Mouse (Mus musculus) G1E (cell line): Measurements from ENCODE around the gene Clec4f. TPM values are rescaled to one million over a fixed set of nuclear protein-coding genes. Genes with fewer than 3 reads are reported as not detected.

ENCODE experiments used
- ATAC-seq: 2 replicates; pipeline ENCODE4 v1.8.0; 2016; ENCODE audit warnings: mild to moderate bottlenecking; ENCODE audit not compliant: insufficient number of reproducible peaks, poor library complexity, low FRiP score, severe bottlenecking; ENCODE audit errors: extremely low read depth
- DNase-seq: peaks from one replicate; pipeline ENCODE4 v3.0.0; 2012; ENCODE audit warnings: low spot score
- H3K27me3 ChIP-seq: 2 replicates; pipeline ENCODE4 v1.6.1; 2012; ENCODE audit warnings: mild to moderate bottlenecking, low read length, inconsistent platforms; ENCODE audit not compliant: insufficient read depth
- H3K36me3 ChIP-seq: replicated peaks from 2 replicates; pipeline ENCODE3; 2012; ENCODE audit warnings: mild to moderate bottlenecking, inconsistent platforms
- H3K4me1 ChIP-seq: 2 replicates; pipeline ENCODE4 v1.6.1; 2012; ENCODE audit warnings: low read depth, low read length, inconsistent platforms, mixed read lengths; ENCODE audit not compliant: insufficient read depth
- H3K4me3 ChIP-seq: 2 replicates; pipeline ENCODE4 v1.5.1; 2012; ENCODE audit warnings: low read depth, mild to moderate bottlenecking, inconsistent platforms, low read length, moderate library complexity, mixed read lengths
- H3K9me3 ChIP-seq: replicated peaks from 2 replicates; pipeline ENCODE4 v1.6.1; 2012; ENCODE audit warnings: inconsistent platforms
- CTCF ChIP-seq: IDR thresholded peaks from 2 replicates; pipeline ENCODE4 v1.5.1; 2012; ENCODE audit warnings: low read depth, low read length, inconsistent platforms, mixed read lengths
- GATA1 ChIP-seq: IDR thresholded peaks from 2 replicates; pipeline ENCODE4 v1.6.1; 2012; ENCODE audit warnings: borderline replicate concordance, low read length, inconsistent platforms, mixed read lengths
- GATA2 ChIP-seq: IDR thresholded peaks from 2 replicates; pipeline ENCODE4 v1.6.1; 2012; ENCODE audit warnings: low read depth, low read length, inconsistent platforms, borderline replicate concordance
- POLR2AphosphoS5 ChIP-seq: IDR thresholded peaks from 2 replicates; pipeline ENCODE4 v1.6.1; 2012; ENCODE audit warnings: low read depth, low read length, inconsistent platforms; ENCODE audit not compliant: insufficient replicate concordance
- TAL1 ChIP-seq: conservative IDR thresholded peaks from 2 replicates; pipeline ENCODE4 v1.6.1; 2012; ENCODE audit warnings: low read depth, low read length, inconsistent platforms, mixed read lengths
- polyA plus RNA-seq: library from polyadenylated mRNA; stranded (reverse); fragments of >175 nt; gene quantifications from 2 replicates; pipeline ENCODE4 v1.2.3, GENCODE M21; 2012
- total RNA-seq, 2 experiments: library from RNA; stranded (forward) in 1 of 2; stranded (reverse) in 1 of 2; fragments of 200-1000 nt in 1 of 2; fragments of >200 nt in 1 of 2; fragmentation: Nextera tagmentation in 1 of 2; gene quantifications; 2 replicates each; pipeline ENCODE4 v1.2.3; 2014 to 2017

The Clec4f gene
- total and polyA plus RNA-seq, 3 experiments = 0.05 TPM; not detected in 2

DNA sequence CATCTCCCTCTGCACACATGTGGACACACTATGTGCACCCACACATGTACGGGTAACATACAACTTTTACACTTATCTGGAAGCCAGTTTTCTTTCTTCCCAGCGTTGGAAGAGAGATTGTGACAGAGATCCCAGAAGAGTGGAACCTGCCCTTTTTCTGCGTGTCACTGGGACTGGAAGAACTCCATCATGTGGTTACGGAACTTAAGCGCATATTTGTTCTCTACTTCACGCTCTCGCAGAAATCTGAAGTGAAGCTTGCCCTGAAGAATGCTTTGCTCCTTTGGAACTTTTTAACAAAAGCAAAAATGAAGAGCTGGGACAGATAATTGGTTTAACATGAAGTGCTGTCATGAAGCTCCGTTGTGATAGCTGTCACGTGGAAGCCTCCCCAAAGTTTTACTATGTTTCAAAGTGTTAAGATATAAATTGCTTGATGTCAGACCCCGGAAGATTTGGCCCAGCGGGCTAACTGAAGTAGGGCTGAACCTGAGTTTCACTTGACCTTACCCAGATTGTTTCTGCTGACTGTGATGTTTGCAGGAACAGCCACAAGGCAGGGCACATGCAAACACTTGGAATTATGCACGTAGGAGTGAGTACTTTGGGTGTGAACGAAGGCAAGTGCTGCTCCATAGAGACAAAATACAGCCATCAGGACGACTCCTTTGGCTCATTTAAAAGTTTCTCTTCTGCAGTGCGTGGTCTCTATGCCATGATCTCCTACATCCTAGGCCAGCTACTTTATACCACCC is 38.2 kb downstream of the Clec4f start:
- Histone ChIP-seq H3K9me3 (no peaks in the 10 kb centered on the region), H3K36me3 (no peaks in the 10 kb centered on the region), H3K4me3 (no peak overlapping the region), H3K27me3 (peaks cover 29% of the 10 kb centered on the region), H3K4me1 (no peaks in the 10 kb centered on the region)
- TF ChIP-seq GATA1 (no peak), TAL1 (no peak), GATA2 (no peak), POLR2AphosphoS5 (no peak), CTCF (no peak)
- no peak for DNase-seq
- ATAC-seq = no peak

DNA sequence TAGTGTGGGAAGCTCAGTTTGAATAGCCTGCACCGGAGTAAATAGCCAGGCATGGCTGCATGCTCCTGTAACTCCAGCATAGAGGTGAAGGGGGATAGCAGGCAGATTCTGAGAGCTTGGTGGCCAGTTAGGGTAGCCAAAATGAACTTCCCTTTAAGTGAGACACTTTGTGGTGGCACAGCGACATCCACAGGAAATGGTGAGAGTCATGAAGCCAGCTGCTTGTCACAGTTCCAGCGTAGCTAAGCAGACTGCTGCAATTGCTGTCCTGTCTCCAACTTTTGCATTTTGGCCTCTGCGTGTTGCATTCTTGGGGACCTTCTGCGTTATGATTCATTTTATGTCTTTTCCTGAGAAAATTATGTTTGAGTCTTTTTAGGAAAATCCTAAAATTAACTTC is 39.5 kb downstream of the Clec4f start:
- H3K9me3 ChIP-seq = no peaks in the 10 kb centered on the region
- H3K36me3 ChIP-seq = no peaks in the 10 kb centered on the region
- H3K4me1 ChIP-seq = no peaks in the 10 kb centered on the region
- peaks cover 25% of the 10 kb centered on the region for H3K27me3 ChIP-seq
- TF ChIP-seq POLR2AphosphoS5 (no peak), CTCF (no peak), TAL1 (no peak)
- H3K4me3 ChIP-seq = no peak overlapping the region
- no peak for ATAC-seq
- DNase-seq = no peak

DNA sequence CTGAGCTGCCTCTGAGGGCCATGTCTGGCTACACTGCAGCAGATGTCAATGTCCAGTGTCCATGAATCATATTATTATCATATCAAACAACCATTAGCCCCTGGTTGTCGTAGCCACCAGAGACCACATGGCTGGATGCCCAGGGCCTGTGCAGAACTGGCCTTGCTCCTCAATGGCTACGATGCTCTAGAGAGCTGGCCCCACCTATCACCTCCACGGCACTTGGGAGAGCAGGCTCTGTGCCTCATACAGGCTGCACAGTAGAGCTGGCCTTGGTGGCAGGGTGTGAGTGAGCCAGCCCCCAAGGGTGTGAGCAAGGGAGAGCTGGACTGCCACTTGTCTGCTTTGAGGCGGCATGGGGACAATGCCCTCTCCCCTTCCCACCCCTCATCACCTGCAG is 41.5 kb downstream of the Clec4f start:
- Histone ChIP-seq H3K27me3 (peaks cover 29% of the 10 kb centered on the region), H3K36me3 (no peaks in the 10 kb centered on the region), H3K4me3 (no peak overlapping the region), H3K4me1 (no peaks in the 10 kb centered on the region), H3K9me3 (no peaks in the 10 kb centered on the region)
- TF ChIP-seq CTCF = no peak
- TF ChIP-seq TAL1 = no peak
- TF ChIP-seq POLR2AphosphoS5 = no peak
- TF ChIP-seq GATA2 = no peak
- TF ChIP-seq GATA1 = no peak
- ATAC-seq (no peak), DNase-seq (no peak)

DNA sequence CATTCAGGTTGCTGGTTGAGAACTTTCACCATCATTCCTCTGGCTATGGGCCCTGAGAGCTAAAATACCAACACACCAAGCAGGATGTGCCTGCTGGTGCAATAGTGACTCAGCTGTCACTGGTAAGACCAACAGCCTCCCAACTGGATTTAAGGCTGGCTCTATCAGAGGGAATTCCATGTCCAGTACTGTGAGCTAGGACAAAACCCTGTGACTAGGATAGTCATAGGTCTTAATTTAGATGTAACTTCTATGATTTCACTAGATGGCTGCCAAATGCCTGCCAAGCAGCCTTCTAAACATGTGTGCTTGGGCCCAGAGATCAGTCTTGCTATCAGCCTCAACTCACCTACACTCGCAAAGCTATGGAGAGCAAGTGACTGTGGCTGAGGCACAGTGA is 43.0 kb downstream of the Clec4f start:
- ATAC-seq (no peak), DNase-seq (no peak)
- Histone ChIP-seq H3K9me3 (no peaks in the 10 kb centered on the region), H3K27me3 (peaks cover 19% of the 10 kb centered on the region), H3K4me1 (no peaks in the 10 kb centered on the region), H3K4me3 (no peak overlapping the region), H3K36me3 (no peaks in the 10 kb centered on the region)
- TF ChIP-seq GATA2 (no peak), POLR2AphosphoS5 (no peak), CTCF (no peak), GATA1 (no peak), TAL1 (no peak)

DNA sequence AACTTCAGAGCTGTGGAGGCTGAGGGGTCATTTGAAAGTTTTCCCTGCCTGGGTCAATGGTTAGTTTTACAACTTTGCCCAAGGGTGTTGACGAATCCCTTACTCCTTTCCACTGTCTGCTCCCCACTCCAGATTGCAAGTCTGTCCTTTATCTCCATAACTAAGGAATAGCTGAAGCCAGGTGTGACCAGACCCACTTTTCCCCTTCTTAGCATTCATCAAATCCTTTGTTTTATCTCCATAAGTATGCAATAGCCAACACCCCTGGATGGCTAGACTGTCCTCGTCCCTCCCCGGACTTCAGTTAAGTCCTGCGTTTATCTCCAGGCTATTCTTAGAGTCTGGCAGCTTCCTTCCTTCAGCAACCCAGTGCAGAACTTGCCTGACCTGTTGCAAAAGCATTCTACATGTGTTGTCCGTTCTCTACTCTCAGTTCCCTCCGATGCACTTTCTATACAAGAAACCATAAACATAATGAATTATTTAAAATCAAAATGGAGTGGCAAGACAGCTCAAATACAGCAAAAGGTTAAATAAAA is 56.3 kb downstream of the Clec4f start:
- TF ChIP-seq POLR2AphosphoS5 = no peak
- no peak for TF ChIP-seq GATA1
- no peak for TF ChIP-seq TAL1
- TF ChIP-seq CTCF = no peak
- no peak for TF ChIP-seq GATA2
- no peaks in the 10 kb centered on the region for H3K9me3 ChIP-seq
- ATAC-seq (no peak), DNase-seq (no peak)
- H3K4me1 ChIP-seq = no peaks in the 10 kb centered on the region
- peaks cover 13% of the 10 kb centered on the region for H3K27me3 ChIP-seq
- H3K4me3 ChIP-seq = no peak overlapping the region
- H3K36me3 ChIP-seq = no peaks in the 10 kb centered on the region

DNA sequence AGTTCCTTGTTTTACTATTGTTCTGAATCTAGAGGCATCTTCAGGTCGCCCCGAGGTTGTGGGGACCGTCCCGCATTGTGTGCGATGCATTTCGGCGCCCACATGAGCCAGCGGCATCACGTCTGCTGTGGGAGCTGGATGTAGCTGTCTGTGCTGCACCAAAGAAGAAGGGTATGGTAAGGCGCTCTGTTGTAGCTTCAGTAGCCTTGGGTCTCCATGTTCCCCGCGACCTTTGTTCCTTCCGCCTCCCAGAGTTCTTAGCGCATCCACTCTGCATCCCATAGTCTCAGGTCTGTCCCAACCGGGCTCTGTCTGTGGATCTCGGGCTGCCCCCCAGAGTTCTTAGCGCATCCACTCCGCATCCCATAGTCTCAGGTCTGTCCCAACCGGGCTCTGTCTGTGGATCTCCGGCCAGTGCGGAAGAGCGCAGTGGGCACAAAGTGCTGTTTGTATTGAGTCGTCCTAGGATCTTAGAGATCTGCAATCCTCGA is 56.9 kb downstream of the Clec4f start:
- no peaks in the 10 kb centered on the region for H3K9me3 ChIP-seq
- H3K4me3 ChIP-seq = no peak overlapping the region
- no peaks in the 10 kb centered on the region for H3K36me3 ChIP-seq
- TF ChIP-seq TAL1 (no peak), CTCF (no peak), GATA1 (no peak), POLR2AphosphoS5 (no peak)
- H3K27me3 ChIP-seq = peaks cover 11% of the 10 kb centered on the region
- no peaks in the 10 kb centered on the region for H3K4me1 ChIP-seq
- no peak for ATAC-seq
- DNase-seq = no peak

DNA sequence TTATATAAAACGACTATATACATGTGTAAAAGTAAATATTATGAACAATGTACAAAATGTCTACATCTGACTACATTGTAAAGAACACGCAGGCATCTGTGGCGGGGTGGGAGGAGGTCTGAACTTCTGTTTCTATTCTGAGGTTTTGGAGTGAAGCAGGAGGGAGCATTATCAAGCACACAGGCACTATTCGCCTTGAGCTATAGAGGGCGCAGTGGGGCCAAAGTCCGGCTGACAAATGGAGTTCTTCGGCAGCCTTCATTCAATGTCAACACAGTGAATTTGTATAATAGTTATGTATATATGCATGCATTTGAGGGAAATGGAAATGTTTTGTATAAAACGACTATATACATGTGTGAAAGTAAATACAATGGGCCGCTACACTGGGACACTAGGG is 57.3 kb downstream of the Clec4f start:
- H3K9me3 ChIP-seq = no peaks in the 10 kb centered on the region
- peak; percentile 2 for DNase-seq
- H3K36me3 ChIP-seq = no peaks in the 10 kb centered on the region
- H3K27me3 ChIP-seq = peaks cover 16% of the 10 kb centered on the region
- TF ChIP-seq POLR2AphosphoS5 (no peak), CTCF (peak; percentile 29; the same call in 1 of the 2 replicates)
- no peak overlapping the region for H3K4me3 ChIP-seq
- no peak for ATAC-seq
- no peaks in the 10 kb centered on the region for H3K4me1 ChIP-seq
